Mouse (Mus musculus) adrenal gland, postnatal 14 days (tissue): ENCODE measurements at regions not wholly inside any gene's neighbourhood (a gene's known extent, or its start where the extent isn't known, plus 50 kb on each side); places are given as distances from the start of the nearest gene placed in this dataset.
A peak's percentile ranks its signal among the peaks of the same experiment; 100 is the strongest.

ENCODE experiments used
- DNase-seq: peaks from one replicate; pipeline ENCODE4 v3.0.0; 2021; ENCODE audit warnings: mixed read lengths

- DNase-seq, result no peak
Observed at GRCm38 (mm10) chr17:54821059-54821458, 522.2 kb upstream of the Slc5a7 start.

- DNase-seq, result peak; percentile 64
Observed at GRCm38 (mm10) chr17:54853631-54854030, 554.8 kb upstream of the Slc5a7 start.

GRCm38 (mm10) chr17:54896198-54896597 is 549.0 kb upstream of the St6gal2 start:
- no peak for DNase-seq

GRCm38 (mm10) chr17:54929181-54929715 is 515.9 kb upstream of the St6gal2 start:
- no peak for DNase-seq

GRCm38 (mm10) chr17:54943380-54944047 is 501.7 kb upstream of the St6gal2 start:
- no peak for DNase-seq

- DNase-seq, result no peak
Observed at GRCm38 (mm10) chr17:54944288-54944931, 500.8 kb upstream of the St6gal2 start.
